Mouse (Mus musculus) liver, adult 10 weeks (tissue): ENCODE data around the gene Zfp688. TPM values are rescaled to one million over a fixed set of nuclear protein-coding genes. Genes with fewer than 3 reads are reported as not detected.

Source experiments
- polyA plus RNA-seq: library from polyadenylated mRNA; stranded (reverse); fragments of 350-450 nt; fragmentation: Illumina TruSeq; extraction: RNeasy Lipid Tissue Mini Kit (QIAGEN cat#74804); gene quantifications from one replicate; pipeline ENCODE4 v1.2.3, GENCODE M21; 2014; ENCODE audit warnings: low read depth, low replicate concordance

Gene Zfp688
- 1.4 TPM for polyA plus RNA-seq

GRCm38 (mm10) chr7:127421388-127422191 is at the start of gene Zfp688:
Gene Zfp688 (minus strand): TSS chr7:127422068.

GRCm38 (mm10) chr7:127459311-127459710 is 37.4 kb upstream of the Zfp688 start, which contains the start of gene Prr14:
Gene Prr14 (plus strand): TSS chr7:127459611.

GRCm38 (mm10) chr7:127448521-127449300 is 26.8 kb upstream of the Zfp688 start, which contains the start of gene Zfp689:
Gene Zfp689 (minus strand): TSS chr7:127449158.

GRCm38 (mm10) chr7:127406002-127406987 is 15.6 kb downstream of the Zfp688 start, which contains the start of gene Zfp764:
Gene Zfp764 (minus strand): TSS chr7:127406822.

GRCm38 (mm10) chr7:127393157-127393943 is 28.5 kb downstream of the Zfp688 start, which contains the start of gene E430018J23Rik:
Gene E430018J23Rik (minus strand): TSS chr7:127393629.

GRCm38 (mm10) chr7:127386641-127387392 is 35.1 kb downstream of the Zfp688 start, which contains the start of gene 9130019O22Rik:
Gene 9130019O22Rik (minus strand): TSS chr7:127387166.

DNA sequence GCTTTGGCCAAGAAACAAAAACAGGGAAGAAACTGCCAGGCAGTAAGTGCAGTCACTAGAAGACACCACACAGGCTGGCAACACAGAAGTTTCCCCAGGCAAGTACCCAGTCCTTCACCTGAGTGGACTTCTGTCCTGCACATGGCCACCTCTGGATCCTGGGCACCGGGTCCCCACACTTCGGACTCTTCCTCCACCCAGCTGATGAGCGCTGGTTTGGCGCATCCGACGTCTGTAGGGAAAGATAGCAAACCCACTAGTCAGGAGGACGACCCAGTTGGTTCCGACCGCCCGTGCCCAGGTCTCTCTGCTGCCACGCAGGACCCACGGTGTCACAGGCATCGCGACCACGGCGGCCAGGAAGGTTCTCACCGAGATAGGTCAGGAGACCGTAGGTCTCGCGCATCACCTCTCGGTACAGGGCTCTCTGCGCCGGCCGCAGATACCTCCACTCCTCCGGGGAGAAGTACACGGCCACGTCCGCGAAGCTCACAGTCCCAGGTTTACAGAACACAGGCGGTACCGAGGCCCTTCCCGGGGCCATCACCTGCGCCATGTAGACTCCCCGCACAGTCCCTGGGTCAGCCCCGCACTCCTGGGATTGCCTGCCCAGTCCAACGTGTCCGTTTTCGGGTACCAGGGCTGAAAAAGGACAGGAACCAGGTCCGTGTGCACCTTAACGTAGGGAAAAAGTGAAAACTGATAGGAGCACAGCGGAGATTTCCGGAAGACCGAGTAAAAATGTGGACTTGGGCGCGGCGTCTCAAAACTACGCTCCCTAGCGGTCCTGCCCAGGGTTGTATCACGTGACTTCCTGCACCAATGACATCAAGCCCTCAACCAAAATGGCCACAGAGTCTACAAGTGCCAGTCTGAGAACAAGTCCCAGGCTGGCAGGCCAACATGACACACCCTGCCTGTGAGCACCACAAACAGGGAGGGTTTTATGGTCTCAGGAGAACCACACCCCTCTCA is 46.3 kb downstream of the Zfp688 start, which contains the start of gene Zfp747:
TSS of gene Zfp747 (minus strand) at position 780 of the 975 bp plus-strand sequence.

Other genes starting within 250 kb of the Zfp688 start
- gene Cd2bp2, start 226.0 kb downstream of the Zfp688 start, polyA plus RNA-seq, result 7.0 TPM
- 2.4 TPM for gene Tbc1d10b, start 213.6 kb downstream of the Zfp688 start, polyA plus RNA-seq
- gene Mylpf, start 213.2 kb downstream of the Zfp688 start, polyA plus RNA-seq, result not detected
- 0.50 TPM for gene Zfp553, start 189.0 kb downstream of the Zfp688 start, polyA plus RNA-seq
- gene Sept1, start 188.9 kb downstream of the Zfp688 start, polyA plus RNA-seq, result not detected
- not detected for gene Zfp771, start 177.8 kb downstream of the Zfp688 start, polyA plus RNA-seq
- gene Dctpp1, start 161.4 kb downstream of the Zfp688 start, polyA plus RNA-seq, result 2.3 TPM
- gene Sephs2, start 148.0 kb downstream of the Zfp688 start, polyA plus RNA-seq, result 507 TPM
- 2.2 TPM for gene Itgal, start 125.8 kb downstream of the Zfp688 start, polyA plus RNA-seq
- gene Zfp768, start 76.5 kb downstream of the Zfp688 start, polyA plus RNA-seq, result 2.7 TPM
- gene Zfp747, start 46.0 kb downstream of the Zfp688 start, polyA plus RNA-seq, result 1.0 TPM
- 0.61 TPM for gene 9130019O22Rik, start 34.9 kb downstream of the Zfp688 start, polyA plus RNA-seq
- gene E430018J23Rik, start 28.4 kb downstream of the Zfp688 start, polyA plus RNA-seq, result 0.42 TPM
- gene Zfp764, start 15.2 kb downstream of the Zfp688 start, polyA plus RNA-seq, result 0.77 TPM
- 0.48 TPM for gene Zfp689, start 27.1 kb upstream of the Zfp688 start, polyA plus RNA-seq
- gene Prr14, start 37.5 kb upstream of the Zfp688 start, polyA plus RNA-seq, result 10.5 TPM
- gene Fbrs, start 57.1 kb upstream of the Zfp688 start, polyA plus RNA-seq, result 5.4 TPM
- gene Srcap, start 89.9 kb upstream of the Zfp688 start, polyA plus RNA-seq, result 1.8 TPM
- gene Gm42715, start 97.5 kb upstream of the Zfp688 start, polyA plus RNA-seq, result 3.5 TPM
- not detected for gene Tmem265, start 139.3 kb upstream of the Zfp688 start, polyA plus RNA-seq
- 17.5 TPM for gene Phkg2, start 151.3 kb upstream of the Zfp688 start, polyA plus RNA-seq
- not detected for gene Ccdc189, start 166.5 kb upstream of the Zfp688 start, polyA plus RNA-seq
- 1.8 TPM for gene Rnf40, start 166.7 kb upstream of the Zfp688 start, polyA plus RNA-seq
- 3.5 TPM for gene Zfp629, start 193.7 kb upstream of the Zfp688 start, polyA plus RNA-seq